Mouse (Mus musculus) A20 (cell line): Measurements from ENCODE around the gene Gm20388.

Source experiments
- DNase-seq: peaks from one replicate; pipeline ENCODE4 v3.0.0-alpha.2; 2011; ENCODE audit warnings: low read depth, low spot score

Gm20388 gene

DNA sequence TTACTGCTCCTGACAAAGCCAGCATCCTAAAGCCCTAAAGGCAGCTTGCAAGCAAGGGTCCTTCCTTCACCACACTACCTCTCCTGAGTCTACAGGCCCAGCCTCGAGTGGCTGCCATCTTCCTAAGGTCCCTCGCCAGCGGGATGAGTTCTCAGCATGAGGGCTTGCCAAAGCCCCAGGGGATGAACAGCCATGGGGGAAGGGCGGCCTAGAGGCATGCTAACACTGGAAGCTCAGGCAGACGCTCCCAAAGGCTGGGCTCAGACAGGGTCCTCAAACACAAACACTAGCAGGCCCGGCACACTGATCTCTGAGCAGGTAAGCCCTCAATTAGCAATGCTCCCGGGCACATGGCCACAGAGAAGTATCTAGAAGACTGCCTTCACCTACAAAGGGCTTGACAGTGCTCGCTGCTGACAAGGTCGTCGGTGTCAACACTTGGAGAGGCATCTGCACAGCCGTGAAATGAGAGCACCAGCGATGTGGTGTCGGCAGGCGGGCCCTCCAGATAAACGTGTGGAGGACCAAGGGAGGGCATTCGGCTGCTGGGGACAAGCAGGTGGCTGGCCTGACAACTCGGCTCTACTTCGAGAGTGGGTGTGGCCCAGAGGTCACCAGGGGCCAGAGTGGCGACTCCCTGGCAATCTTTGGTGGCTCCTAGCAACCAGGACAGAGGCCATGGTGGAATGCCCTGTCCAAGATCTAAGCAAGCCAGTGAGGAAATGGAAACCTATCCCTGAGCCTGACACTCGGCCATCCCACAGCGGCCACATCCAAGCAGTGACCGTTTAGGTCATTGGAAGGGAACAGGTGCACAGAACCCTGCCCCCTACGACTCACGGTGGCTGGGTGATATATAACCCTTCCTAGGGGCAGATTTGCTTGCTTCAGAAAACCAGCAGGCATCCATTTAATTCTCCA, 1640.7 kb downstream of the Gm20388 start:
- DNase-seq: no peak

- no peak for DNase-seq
Measured at GRCm38 (mm10) chr8:121552506-121552905, 1641.9 kb downstream of the Gm20388 start.

DNA sequence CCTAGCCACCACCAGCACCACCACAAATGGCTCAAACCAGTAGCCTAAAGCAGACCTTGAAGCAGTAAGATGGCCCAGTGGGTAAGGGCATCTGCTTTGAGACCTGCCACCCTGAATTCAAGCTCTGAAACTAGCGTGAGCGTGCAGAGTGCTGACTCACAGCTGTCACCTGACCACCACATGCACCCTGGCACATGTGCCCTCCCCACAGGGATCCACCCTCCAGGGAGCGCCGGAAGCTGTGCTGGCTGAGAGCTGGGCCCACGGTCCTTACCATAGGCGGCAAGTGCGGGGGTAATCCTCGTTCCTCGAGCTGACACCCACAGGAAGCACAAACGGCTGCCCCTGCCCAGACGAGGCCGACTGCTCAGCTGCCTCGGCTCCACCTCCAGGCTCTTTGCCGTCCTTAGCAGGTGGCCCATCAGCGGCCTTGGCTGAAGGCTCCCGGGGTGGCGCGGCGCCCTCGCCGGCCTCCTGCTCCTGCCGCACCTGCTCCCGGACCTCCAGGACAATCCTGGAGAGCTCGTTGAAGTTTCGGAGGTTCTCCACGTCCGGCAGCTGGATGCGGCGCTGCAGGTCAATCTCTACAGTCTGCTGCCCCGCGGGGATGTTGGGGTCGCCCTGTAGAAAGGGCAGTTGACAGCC, 1643.3 kb downstream of the Gm20388 start:
- DNase-seq: no peak

GRCm38 (mm10) chr8:121557746-121558145, 1647.1 kb downstream of the Gm20388 start:
- DNase-seq: no peak

- DNase-seq: no peak
Measured at GRCm38 (mm10) chr8:121558538-121558937, 1647.9 kb downstream of the Gm20388 start.

DNA sequence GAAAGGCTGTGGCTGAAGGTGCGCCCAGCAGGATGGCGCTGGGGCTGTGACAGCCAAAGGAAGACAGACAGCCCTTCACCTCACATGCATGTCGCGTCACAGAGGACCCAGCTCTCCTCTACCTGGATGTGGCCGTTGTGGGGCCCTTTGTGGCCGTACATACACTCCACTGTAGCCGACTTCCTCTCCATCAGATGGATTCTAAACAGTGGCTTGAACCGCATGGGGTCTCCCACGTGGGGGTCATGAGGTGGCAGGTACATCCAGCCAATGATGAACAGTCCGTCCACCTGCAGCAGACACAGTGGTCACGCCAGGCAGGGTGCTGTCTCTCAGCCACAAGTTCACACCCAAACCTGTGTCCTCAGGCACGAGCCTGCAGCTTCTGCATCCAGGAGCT, 1649.2 kb downstream of the Gm20388 start:
- DNase-seq: no peak

DNA sequence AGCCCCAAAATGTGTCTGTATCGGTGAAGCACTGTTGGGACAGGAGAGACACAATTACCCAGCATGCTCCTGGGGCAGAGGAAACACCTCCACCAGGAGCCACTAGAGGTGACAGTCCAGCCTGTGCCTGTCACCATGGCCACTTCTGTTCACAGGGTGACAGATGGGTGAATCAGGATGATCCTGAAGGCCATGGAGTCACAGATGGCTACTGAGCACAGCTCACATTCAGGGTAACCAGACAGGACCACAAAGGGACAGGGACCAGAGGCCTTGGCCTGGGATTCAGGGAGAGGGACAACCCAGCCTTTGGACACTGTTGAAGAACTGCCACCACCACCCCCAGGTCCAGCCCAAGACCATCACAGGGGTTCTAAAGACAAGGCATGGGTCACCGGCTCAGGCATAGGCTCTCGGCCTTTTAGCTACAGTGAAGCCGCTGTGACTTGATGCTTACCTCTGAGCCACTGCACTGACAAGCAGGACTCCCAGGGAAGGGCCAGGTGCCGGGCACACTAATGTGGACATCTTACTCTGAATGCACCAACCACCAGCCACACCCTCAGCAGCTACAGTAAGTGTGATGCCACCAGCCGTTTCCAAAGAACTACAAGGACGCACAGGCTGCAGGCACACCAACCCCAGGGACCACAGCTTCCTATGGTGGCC, 1649.9 kb downstream of the Gm20388 start:
- DNase-seq: no peak

- no peak for DNase-seq
Measured at GRCm38 (mm10) chr8:121561636-121562345, 1651.2 kb downstream of the Gm20388 start.

DNA sequence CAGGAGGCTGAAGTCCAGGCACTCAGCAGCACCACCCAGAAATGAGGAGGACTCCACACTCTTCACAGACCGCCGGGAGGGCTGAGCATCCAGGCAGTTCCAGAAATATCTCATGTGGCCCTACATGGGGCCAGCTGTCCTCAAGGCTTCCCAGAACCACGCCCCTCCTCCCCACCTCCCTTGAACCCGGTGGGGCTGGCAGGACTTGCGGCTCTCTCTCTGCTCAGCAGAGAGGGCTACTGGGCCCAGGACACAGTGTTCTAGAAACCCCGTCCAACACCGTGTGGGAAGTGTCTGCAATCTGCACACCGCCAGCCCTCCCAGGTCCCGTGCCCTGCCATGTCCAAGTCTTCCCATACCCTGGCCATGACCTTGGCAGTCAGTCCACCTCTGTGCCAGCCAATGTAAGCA, 1652.3 kb downstream of the Gm20388 start:
- DNase-seq: no peak

GRCm38 (mm10) chr8:121563701-121564100, 1653.1 kb downstream of the Gm20388 start:
- no peak for DNase-seq

- DNase-seq: no peak
Measured at GRCm38 (mm10) chr8:121568321-121568720, 1657.7 kb downstream of the Gm20388 start.

DNA sequence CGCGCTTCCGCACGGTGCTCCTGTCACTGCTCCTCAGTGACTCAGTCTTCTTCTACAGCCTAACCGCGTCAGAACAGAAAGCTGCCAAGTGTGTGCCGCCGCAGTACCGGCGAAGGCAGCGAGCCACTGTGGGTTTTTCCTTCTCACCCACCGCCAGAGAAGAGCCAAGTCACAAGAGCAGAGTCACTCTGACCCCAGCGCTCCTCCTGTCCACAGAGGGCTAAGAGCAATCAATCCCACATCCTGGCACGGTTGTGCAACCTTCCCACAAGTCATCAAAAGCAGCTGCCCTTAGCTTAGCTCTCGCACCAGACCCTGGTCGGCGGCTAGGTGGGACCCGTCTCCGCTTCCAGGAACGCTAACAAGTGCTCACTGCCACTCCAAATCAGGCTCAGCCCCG, 1659.7 kb downstream of the Gm20388 start:
- no peak for DNase-seq

- DNase-seq: no peak
Measured at GRCm38 (mm10) chr8:121570801-121571200, 1660.2 kb downstream of the Gm20388 start.

DNA sequence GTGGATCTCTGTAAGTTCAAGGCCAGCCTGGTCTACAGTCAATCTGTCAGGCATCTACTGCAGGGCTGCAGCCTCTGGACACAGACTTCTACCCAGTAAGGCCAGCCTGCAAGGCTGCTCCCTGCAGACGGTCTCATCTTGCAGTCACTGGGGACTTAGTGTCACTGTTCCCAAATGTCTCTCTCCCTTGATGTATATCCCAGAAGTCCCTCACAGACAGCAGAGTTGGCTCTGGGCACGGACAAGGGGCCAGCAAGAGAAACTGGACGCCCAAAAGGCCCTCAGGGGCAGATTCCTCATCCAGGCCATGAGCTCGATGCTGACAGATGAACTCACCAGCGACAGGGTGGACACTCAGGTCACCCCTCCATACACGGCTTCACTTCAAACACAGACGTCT, 1661.5 kb downstream of the Gm20388 start:
- no peak for DNase-seq

GRCm38 (mm10) chr8:121573275-121573674, 1662.6 kb downstream of the Gm20388 start:
- DNase-seq: no peak

DNA sequence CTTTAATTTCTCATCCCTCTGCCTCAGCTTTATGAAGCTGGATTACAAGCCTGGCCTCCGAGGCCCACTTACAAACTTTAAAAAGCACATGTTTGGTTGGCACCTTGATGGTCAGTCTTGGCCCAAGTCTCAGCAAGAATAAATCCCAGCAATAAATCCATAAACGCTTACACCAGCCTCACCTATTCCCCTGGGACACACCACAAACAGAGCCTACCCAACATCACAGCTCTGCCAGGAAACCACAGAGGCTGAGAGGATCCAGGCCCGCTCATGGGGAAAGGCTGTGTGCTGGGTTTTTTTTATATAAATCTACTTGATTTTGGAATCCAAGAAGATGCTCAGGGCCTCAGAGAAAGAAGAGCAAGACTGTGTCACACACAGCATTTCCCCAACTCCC, 1665.0 kb downstream of the Gm20388 start:
- no peak for DNase-seq

DNA sequence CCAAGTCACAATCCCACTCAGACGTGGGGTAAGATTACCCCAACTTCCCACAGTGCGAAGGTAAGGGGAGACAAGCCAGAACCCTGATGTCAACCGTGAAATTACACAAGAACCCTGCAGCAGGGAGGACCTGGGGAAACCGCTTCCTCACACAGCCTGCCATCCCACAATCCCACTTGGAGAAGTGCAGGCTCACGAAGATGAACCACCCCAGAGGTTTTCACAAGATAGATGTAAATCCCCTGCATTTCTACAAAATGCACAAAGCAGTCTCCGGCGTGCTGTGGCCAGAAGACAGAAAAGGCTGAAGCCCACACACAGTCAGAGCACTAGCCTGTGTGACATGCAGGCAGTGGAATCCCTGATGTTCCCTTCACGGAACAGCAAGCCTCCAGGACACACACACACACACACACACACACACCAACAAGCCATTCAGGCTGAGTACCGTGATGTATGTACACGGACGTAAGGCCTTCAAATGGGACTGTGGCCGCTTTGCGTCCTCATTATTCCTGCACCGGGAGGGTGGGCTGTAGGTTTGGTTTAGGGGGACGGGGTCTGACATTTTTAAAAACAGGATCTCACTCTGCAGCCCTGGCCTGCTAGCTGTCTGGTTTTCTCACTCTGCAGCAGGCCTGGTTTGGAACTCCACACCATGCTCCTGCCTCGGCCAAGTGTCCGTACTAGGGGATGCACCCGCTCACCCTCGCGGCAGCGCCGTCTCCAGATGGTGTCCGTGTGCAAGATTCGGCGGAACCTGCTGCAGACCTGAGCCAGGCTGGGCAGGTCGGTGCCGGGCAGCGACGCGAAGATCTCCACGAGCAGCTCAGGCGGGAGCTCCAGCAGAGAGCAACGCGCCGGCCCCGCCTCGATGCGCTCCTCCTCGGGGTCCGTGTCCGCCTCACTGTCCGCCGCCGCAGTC, 1667.4 kb downstream of the Gm20388 start:
- peak; percentile 55 for DNase-seq

- peak; percentile 97 for DNase-seq
Measured at GRCm38 (mm10) chr8:121578676-121579451, 1668.2 kb downstream of the Gm20388 start, which contains the start of gene Fbxo31. Gene Fbxo31, minus strand, starts transcription at chr8:121578806.

GRCm38 (mm10) chr8:121580465-121580864, 1669.8 kb downstream of the Gm20388 start:
- peak; percentile 91 for DNase-seq

DNA sequence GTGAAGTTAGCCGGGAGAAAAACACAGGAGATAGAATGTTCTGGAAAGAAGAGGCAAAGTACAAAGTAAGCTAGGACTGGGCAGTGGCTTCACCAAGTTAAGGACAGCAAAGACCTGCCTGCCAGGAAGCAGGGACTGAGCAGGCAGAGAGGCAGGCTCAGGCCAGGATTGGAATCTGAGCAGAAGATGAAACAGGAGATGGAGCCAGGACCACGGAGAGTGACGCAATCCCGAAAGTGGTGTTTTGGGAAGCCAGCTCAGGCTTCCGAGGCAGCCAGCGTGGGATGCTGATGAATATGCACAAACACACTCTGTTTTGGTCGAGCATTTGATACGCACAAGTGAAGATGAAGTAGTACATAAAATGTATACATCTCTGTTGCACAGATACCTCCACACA, 1673.0 kb downstream of the Gm20388 start:
- DNase-seq: no peak
